Mouse (Mus musculus): Measurements from ENCODE around the gene Pth2r. TPM values are rescaled to one million over a fixed set of nuclear protein-coding genes. Genes with fewer than 3 reads are reported as not detected.

Gene Pth2r
- total RNA-seq (2023; ENCODE audit: inconsistent age) = not detected in 4 replicates

DNA sequence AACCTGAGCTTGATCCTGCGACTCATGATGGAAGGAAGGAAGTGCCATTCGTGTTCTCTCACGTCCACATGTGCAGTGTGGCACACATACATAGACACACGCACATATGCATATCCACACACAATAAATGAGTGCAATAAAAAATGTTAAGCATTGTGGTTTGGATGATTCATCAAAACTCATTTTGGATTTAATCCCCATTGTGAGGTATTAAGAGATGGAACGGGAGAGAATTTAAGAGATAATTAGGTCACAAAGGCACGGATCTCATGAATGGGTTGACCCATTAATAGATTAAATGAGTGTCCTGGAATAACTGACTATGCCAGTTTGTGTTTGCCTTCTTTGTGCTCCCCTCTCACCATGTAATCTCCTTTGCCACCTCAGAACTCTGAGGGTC lies at the start of gene Pth2r:
Pth2r (plus strand) TSS at position 301 of the 400 bp plus-strand sequence.

Other genes with a start within 250 kb of the Pth2r start
- gene Akr1cl, start 249.3 kb upstream of the Pth2r start, total RNA-seq (2023; ENCODE audit: inconsistent age) = not detected in 4 replicates
- not detected in 4 replicates for gene Cryge, start 230.9 kb upstream of the Pth2r start, total RNA-seq (2023; ENCODE audit: inconsistent age)
- not detected in 4 replicates for gene Crygd, start 218.6 kb upstream of the Pth2r start, total RNA-seq (2023; ENCODE audit: inconsistent age)
- gene Crygc, start 208.4 kb upstream of the Pth2r start, total RNA-seq (2023; ENCODE audit: inconsistent age) = not detected in 4 replicates
- gene Crygb, start 199.8 kb upstream of the Pth2r start, total RNA-seq (2023; ENCODE audit: inconsistent age) = not detected in 4 replicates
- not detected in 4 replicates for gene Cryga, start 178.7 kb upstream of the Pth2r start, total RNA-seq (2023; ENCODE audit: inconsistent age)
- not detected in 4 replicates for gene Gm28845, start 162.5 kb upstream of the Pth2r start, total RNA-seq (2023; ENCODE audit: inconsistent age)
- not detected in 4 replicates for gene D630023F18Rik, start 158.8 kb upstream of the Pth2r start, total RNA-seq (2023; ENCODE audit: inconsistent age)
- gene Idh1, start 95.6 kb upstream of the Pth2r start, total RNA-seq (2023; ENCODE audit: inconsistent age) = 4.7 to 7.3 TPM (median 5.7 TPM) in 4 replicates
- 52.7 to 64.8 TPM (median 60.1 TPM) in 4 replicates for gene Pikfyve, start 95.4 kb upstream of the Pth2r start, total RNA-seq (2023; ENCODE audit: inconsistent age)

Data from B cell, adult (primary cell).